In the genomic region with DNA sequence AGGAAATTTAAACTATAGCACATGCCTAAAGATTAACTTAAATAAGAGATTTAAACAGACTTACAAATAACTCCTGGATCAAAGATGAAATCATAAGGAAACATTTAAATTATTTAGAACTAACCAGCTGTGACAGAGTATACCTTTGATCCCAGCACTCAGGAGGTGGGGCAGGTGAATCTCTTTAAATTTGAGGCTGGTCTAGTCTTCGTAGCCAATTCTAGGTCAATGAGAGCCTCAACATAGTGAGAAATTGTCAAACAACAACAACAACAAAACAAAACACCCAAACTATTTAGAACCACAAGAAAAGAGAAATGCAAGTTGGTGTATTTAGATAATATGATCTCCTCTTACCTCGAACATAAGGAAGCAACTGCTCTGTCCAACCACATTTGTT, we compare ENCODE assay signal across 8 mouse cellular contexts. TPM values are rescaled to one million over a fixed set of nuclear protein-coding genes. Genes with fewer than 3 reads are reported as not detected.
DNase-seq lines count a peak whose midpoint lies in the region; ATAC-seq lines count a peak whose summit lies in the region.

A gene (minus strand): TSS at position 101 of the 400 bp plus-strand sequence.

- no peak for DNase-seq in gastrocnemius, postnatal 10 days
- DNase-seq in gastrocnemius, adult 18-20 months (ENCODE audit: low spot score) = no peak
- no peak for DNase-seq in urinary bladder, adult 2 months (ENCODE audit: low spot score)
- DNase-seq in urinary bladder, adult 18-20 months (ENCODE audit: low spot score in 2 of 2) = no peak
- no peak for DNase-seq in layer of hippocampus, postnatal 25 days (ENCODE audit: extremely low spot score in 1 of 2, low spot score in 1 of 2)
- DNase-seq in spleen, postnatal 10 days (ENCODE audit: low spot score in 2 of 2) = no peak
- DNase-seq in retina, postnatal 1 day = no peak

- no peak for ATAC-seq in inflammation-experienced regulatory T-cells, adult 6 months

RNA-seq across cellular contexts. Expression of the gene that starts here (rescaled TPM):
- total RNA-seq in gastrocnemius, postnatal 10 days (2021) = 10 to 100 TPM; 11.4 to 14.7 TPM
- 1 to 10 TPM; 3.7 to 4.8 TPM for total RNA-seq in gastrocnemius, adult 18-20 months (2021)
- polyA plus RNA-seq in urinary bladder, adult 2 months (2012; rRNA removed) = 21.0 and 24.9 TPM in 2 replicates
- 10 to 100 TPM; 47.7 to 49.5 TPM for total RNA-seq in layer of hippocampus, postnatal 25 days (2021)
- polyA plus RNA-seq in inflammation-experienced regulatory T-cells, adult 6 months (2017; shearing (Covaris generic)) = 1 to 10 TPM in 1 of 3 experiments, under 1 TPM in 1, not detected in 1; 0.39 to 1.3 TPM
